Mouse (Mus musculus) limb, embryonic 12.5 days (tissue): ENCODE measurements around the gene Gm21970. TPM values are rescaled to one million over a fixed set of nuclear protein-coding genes. Genes with fewer than 3 reads are reported as not detected.
A peak's percentile ranks its signal among the peaks of the same experiment; 100 is the strongest.

Experiments
- ATAC-seq: fragments of 200-750 bp; cut with Nextera tagmentation; 2 replicates; pipeline ENCODE4 v1.8.0; 2017; ENCODE audit warnings: low read depth, moderate TSS enrichment; ENCODE audit not compliant: insufficient number of reproducible peaks, insufficient read depth, low FRiP score, low TSS enrichment
- H3K27ac ChIP-seq: fragments of 300-500 bp; sonication (generic); 2 replicates; pipeline ENCODE4 v1.5.1; 2016; ENCODE audit warnings: mild to moderate bottlenecking, moderate library complexity
- H3K27me3 ChIP-seq: fragments of 300-500 bp; sonication (generic); 2 replicates; pipeline ENCODE4 v1.6.1; 2016; ENCODE audit warnings: mild to moderate bottlenecking, moderate library complexity
- H3K36me3 ChIP-seq: fragments of 300-500 bp; sonication (generic); 2 replicates; pipeline ENCODE4 v1.6.1; 2016; ENCODE audit warnings: mild to moderate bottlenecking, moderate library complexity
- H3K4me1 ChIP-seq: fragments of 300-500 bp; sonication (generic); replicated peaks from 2 replicates; pipeline ENCODE4 v1.6.1; 2016
- H3K4me2 ChIP-seq: fragments of 300-500 bp; sonication (generic); 2 replicates; pipeline ENCODE4 v1.6.1; 2016; ENCODE audit warnings: mild to moderate bottlenecking, moderate library complexity
- H3K4me3 ChIP-seq: fragments of 300-500 bp; sonication (generic); replicated peaks from 2 replicates; pipeline ENCODE4 v1.5.1; 2016; ENCODE audit warnings: mild to moderate bottlenecking
- H3K9ac ChIP-seq: fragments of 300-500 bp; sonication (generic); replicated peaks from 2 replicates; pipeline ENCODE4 v1.6.1; 2016; ENCODE audit warnings: mild to moderate bottlenecking, moderate library complexity
- H3K9me3 ChIP-seq: fragments of 300-500 bp; sonication (generic); 2 replicates; pipeline ENCODE4 v1.6.1; 2016; ENCODE audit warnings: mild to moderate bottlenecking, moderate library complexity
- WGBS: fragments of 180-500 bp; shearing (Covaris S2); methylation state at CpG from one replicate; pipeline ENCODE4 v1.1.7; 2016; 5-methylcytosine and 5-hydroxymethylcytosine counted together
- polyA plus RNA-seq: library from polyadenylated mRNA; unstranded; fragments of >200 nt; fragmentation: Nextera tagmentation; extraction: Ambion mirVana; gene quantifications from 2 replicates; pipeline ENCODE4 v1.2.1, GENCODE M21; 2016

Gm21970 gene
- polyA plus RNA-seq, 1 experiment from 2014 or later: not detected

DNA sequence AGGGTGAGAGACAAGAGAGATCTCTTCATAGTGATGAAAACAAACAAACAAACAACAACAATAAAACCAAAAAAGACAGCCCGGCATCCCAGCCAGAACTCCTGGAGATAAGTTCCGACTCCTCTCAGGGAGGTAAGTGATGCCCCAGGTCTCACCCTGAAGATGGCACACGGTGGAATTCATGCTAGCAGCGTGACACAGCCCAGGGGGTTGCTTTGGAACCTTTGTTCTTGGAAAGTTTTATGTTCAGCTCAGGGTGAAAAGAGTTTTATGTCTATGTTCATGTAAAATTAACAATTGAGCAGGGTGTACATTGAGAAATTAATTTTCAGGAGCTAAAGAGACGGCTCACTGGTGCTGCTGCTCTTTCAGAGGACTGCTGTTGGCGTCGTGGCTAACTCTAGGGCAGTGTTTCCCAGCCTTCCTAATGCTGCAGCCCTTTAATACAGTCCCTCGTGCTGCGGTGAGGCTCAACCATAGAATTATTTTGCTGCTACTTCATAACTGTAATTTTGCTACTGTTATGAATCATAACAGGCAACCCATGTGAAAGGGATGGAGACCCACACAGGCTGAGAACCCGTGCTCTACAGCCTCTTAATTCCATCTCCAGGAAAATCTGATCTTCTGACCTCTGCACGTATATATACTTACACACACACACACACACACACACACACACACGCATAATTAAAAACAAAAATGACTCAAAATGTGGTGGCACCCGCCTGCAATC, 74.2 kb downstream of the Gm21970 start:
- Histone ChIP-seq H3K4me1 (peaks cover 25% of the 10 kb centered on the region), H3K4me3 (peak overlapping the region; percentile 59), H3K9me3 (no peaks in the 10 kb centered on the region), H3K9ac (peak overlapping the region; percentile 60), H3K4me2 (peak overlapping the region; percentile 91), H3K36me3 (no peaks in the 10 kb centered on the region), H3K27ac (no peak overlapping the region), H3K27me3 (no peaks in the 10 kb centered on the region)
- 55% methylated on average over 13 of the region's 13 CpGs for WGBS
- ATAC-seq: no peak

DNA sequence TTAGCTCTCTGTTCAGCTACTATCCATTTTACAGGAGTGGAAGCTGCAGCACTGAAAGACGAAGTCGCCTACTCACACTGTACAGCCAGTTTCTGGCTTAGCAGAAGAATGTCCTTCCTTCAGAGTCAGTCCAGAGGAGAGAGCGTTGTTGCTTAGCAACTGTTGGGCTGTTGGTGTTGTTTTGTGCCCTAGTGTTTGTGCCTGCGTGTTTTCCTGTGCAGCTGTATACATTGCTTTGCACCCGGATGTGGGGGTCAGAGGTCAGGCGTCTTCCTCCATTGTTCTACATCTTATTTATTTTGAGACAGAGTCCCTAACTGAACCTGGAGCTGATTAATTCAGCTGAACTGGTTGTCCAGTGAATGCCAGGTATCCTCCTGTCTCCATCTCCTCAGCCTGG, 75.0 kb downstream of the Gm21970 start:
- WGBS: 50% methylated on average over 6 of the region's 6 CpGs
- H3K4me2 ChIP-seq: peak overlapping the region; percentile 91; the same call in 1 of the 2 replicates
- peaks cover 25% of the 10 kb centered on the region for H3K4me1 ChIP-seq
- no peak overlapping the region for H3K4me3 ChIP-seq
- H3K27ac ChIP-seq: no peak overlapping the region
- no peak overlapping the region for H3K9ac ChIP-seq
- no peak for ATAC-seq
- no peaks in the 10 kb centered on the region for H3K9me3 ChIP-seq
- H3K36me3 ChIP-seq: no peaks in the 10 kb centered on the region
- no peaks in the 10 kb centered on the region for H3K27me3 ChIP-seq

Other genes with a start within 250 kb of the Gm21970 start
- gene Olig2, start 166.3 kb upstream of the Gm21970 start, polyA plus RNA-seq: 0.13 TPM in 1 of 2 replicates, not detected in the other
- gene Olig1, start 121.9 kb upstream of the Gm21970 start, polyA plus RNA-seq: 0.09 TPM in 1 of 2 replicates, not detected in the other
- 41.0 and 43.6 TPM in 2 replicates for gene Ifnar2, start 18.9 kb upstream of the Gm21970 start, polyA plus RNA-seq
- gene Il10rb, start 14.4 kb downstream of the Gm21970 start, polyA plus RNA-seq: 8.0 and 9.6 TPM in 2 replicates
- 62.3 and 65.1 TPM in 2 replicates for gene Ifnar1, start 93.5 kb downstream of the Gm21970 start, polyA plus RNA-seq
- gene Ifngr2, start 155.4 kb downstream of the Gm21970 start, polyA plus RNA-seq: 44.2 and 45.8 TPM in 2 replicates
- 26.1 and 28.6 TPM in 2 replicates for gene Tmem50b, start 206.1 kb downstream of the Gm21970 start, polyA plus RNA-seq
- 4.2 and 4.9 TPM in 2 replicates for gene Dnajc28, start 227.3 kb downstream of the Gm21970 start, polyA plus RNA-seq